Comparison of ENCODE assay signal across 8 mouse cellular contexts in the genomic region with DNA sequence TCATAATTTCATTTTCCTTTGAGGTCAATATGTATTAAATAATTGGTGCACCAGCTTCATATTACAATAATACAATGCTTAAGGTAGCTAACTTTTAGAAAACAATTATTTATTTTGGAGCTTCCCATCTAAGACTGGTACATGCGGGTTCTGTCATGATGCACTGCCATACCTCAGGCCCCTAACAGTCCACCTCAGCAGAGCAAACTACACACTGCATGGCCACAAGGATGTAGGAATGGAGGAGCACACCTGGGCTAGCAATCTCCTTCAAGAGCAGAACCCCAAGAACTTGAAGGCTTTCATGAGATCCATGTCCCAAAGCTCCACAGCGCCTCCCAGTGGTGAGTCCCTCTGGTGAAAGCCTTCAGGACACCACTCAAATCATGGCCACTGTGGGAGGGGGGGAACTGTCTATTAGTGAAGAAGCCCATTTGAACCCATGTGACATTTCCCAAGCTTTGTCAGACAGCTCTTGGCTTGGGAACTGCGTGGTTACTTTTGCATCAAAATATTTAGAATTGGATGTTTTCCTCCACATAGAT.
DNase-seq lines count a peak whose midpoint lies in the region; ATAC-seq and TF ChIP-seq lines count a peak whose summit lies in the region.

No protein-coding gene starts in this region.

- ATAC-seq in CD4-positive, CD25-positive, alpha-beta regulatory T cell, adult 4 months = peak; percentile 47
- no peak for ATAC-seq in lung, postnatal 0 days
- no peak for ATAC-seq in erythroid progenitor cell, adult 5-6 weeks (replicated peaks; ENCODE audit: low FRiP score, poor library complexity, severe bottlenecking)

- H3K4me2 ChIP-seq in lung, postnatal 0 days (replicated peaks; ENCODE audit: low read depth, low read length) = no peak overlapping the region

- H3K4me1 ChIP-seq in cerebellum, adult 2 months (ENCODE audit: control insufficient read depth, insufficient read depth, low read length) = no peaks in the 10 kb centered on the region
- H3K4me1 ChIP-seq in lung, postnatal 0 days (ENCODE audit: insufficient read depth, low read depth, low read length) = no peaks in the 10 kb centered on the region

- H3K27ac ChIP-seq in cerebellum, adult 2 months (ENCODE audit: insufficient read depth, low read length) = no peak overlapping the region
- no peak overlapping the region for H3K27ac ChIP-seq in lung, postnatal 0 days (ENCODE audit: low read length)

- TF ChIP-seq POLR2A in cerebellum, adult 2 months (IDR thresholded peaks at IDR 0.05; ENCODE audit: borderline replicate concordance, insufficient read depth, low read length) = no peak

- 67% methylated on average over 3 of the region's 3 CpGs for WGBS in cerebellum, adult 2 months
- 57% methylated on average over 3 of the region's 3 CpGs for WGBS in lung, postnatal 0 days

- no peaks in the 10 kb centered on the region for H3K9me3 ChIP-seq in lung, postnatal 0 days (ENCODE audit: low read length)

- H3K9ac ChIP-seq in lung, postnatal 0 days (replicated peaks; ENCODE audit: low read depth) = no peak overlapping the region

- no peak overlapping the region for H3K4me3 ChIP-seq in cerebellum, adult 2 months (replicated peaks; ENCODE audit: insufficient read depth, low read depth, low read length)
- H3K4me3 ChIP-seq in lung, postnatal 0 days (ENCODE audit: low read depth, low read length) = no peak overlapping the region

- TF ChIP-seq EP300 in lung, postnatal 0 days (IDR thresholded peaks at IDR 0.05) = no peak

- no peaks in the 10 kb centered on the region for H3K27me3 ChIP-seq in cerebellum, adult 2 months (ENCODE audit: control insufficient read depth, insufficient read depth, low read length)
- H3K27me3 ChIP-seq in lung, postnatal 0 days (replicated peaks; ENCODE audit: insufficient read depth, low read length) = no peaks in the 10 kb centered on the region

- peak; percentile 63 for DNase-seq in MN1 (ENCODE audit: low spot score)
- DNase-seq in cerebellum, adult 2 months = peak; percentile 47 to 59
- peak; percentile 42 to 94 for DNase-seq in frontal cortex, adult 2 months (ENCODE audit: extremely low spot score in 1 of 2, low spot score in 1 of 2)
- DNase-seq in layer of hippocampus, adult 18-20 months (ENCODE audit: low spot score in 2 of 2) = peak; percentile 52 to 87
- DNase-seq in lung, postnatal 0 days (ENCODE audit: low spot score) = peak; percentile 65
- DNase-seq in right cerebral cortex, postnatal 25 days = peak; percentile 60

- H3K36me3 ChIP-seq in lung, postnatal 0 days (ENCODE audit: insufficient read depth, low read length) = no peaks in the 10 kb centered on the region

- TF ChIP-seq CTCF in cerebellum, adult 2 months (IDR thresholded peaks at IDR 0.05; ENCODE audit: borderline replicate concordance, insufficient read depth, low read depth, low read length) = peak; percentile 81
- peak; percentile 88 for TF ChIP-seq CTCF in lung, postnatal 0 days (IDR thresholded peaks at IDR 0.05)
